Mouse (Mus musculus): ENCODE results near the gene Kif2a. TPM values are rescaled to one million over a fixed set of nuclear protein-coding genes. Genes with fewer than 3 reads are reported as not detected.
"Not testable (repeated sequence)": the region's sequence is repeated elsewhere in the genome, so short reads cannot be mapped to it uniquely, and the experiment has no call there.

The Kif2a gene
- polyA plus RNA-seq, 1 experiment from 2014 or later, result 70.8 TPM

- peak within 1 kb of the TSS; percentile 87 for H3K27ac ChIP-seq (replicated peaks)
- peaks cover 19% of the 10 kb centered on the region for H3K4me1 ChIP-seq (replicated peaks)
- ATAC-seq (ENCODE audit: low FRiP score, low read depth), result peak; percentile 99
- peaks cover 23% of the 10 kb centered on the region for H3K36me3 ChIP-seq
- H3K4me3 ChIP-seq, result peak within 1 kb of the TSS; percentile 95
- H3K9me3 ChIP-seq, result no peaks in the 10 kb centered on the region
- H3K9ac ChIP-seq, result peak within 1 kb of the TSS; percentile 94
- WGBS, result under 1% methylated on average over 68 of the region's 68 CpGs
- no peaks in the 10 kb centered on the region for H3K27me3 ChIP-seq
- peak within 1 kb of the TSS; percentile 72 for H3K4me2 ChIP-seq
Observed at GRCm38 (mm10) chr13:106946594-106947540, 75.1 kb downstream of the Kif2a start, which contains the start of gene Dimt1. Gene Dimt1, plus strand, starts transcription at chr13:106947127.

GRCm38 (mm10) chr13:106945518-106945917 lies 76.4 kb downstream of the Kif2a start:
- Histone ChIP-seq H3K27ac (replicated peaks) (no peak overlapping the region), H3K4me1 (replicated peaks) (peaks cover 19% of the 10 kb centered on the region), H3K4me2 (no peak overlapping the region), H3K4me3 (no peak overlapping the region), H3K9me3 (no peaks in the 10 kb centered on the region), H3K9ac (no peak overlapping the region), H3K36me3 (peaks cover 14% of the 10 kb centered on the region; the same call in 1 of the 2 replicates), H3K27me3 (no peaks in the 10 kb centered on the region)
- ATAC-seq (ENCODE audit: low FRiP score, low read depth), result no peak
- 86% methylated on average over 9 of the region's 9 CpGs for WGBS

- no peaks in the 10 kb centered on the region for H3K36me3 ChIP-seq
- no peak for ATAC-seq (ENCODE audit: low FRiP score, low read depth)
- H3K4me3 ChIP-seq, result no peak overlapping the region
- H3K27me3 ChIP-seq, result no peaks in the 10 kb centered on the region
- H3K9me3 ChIP-seq, result no peaks in the 10 kb centered on the region
- WGBS, result 91% methylated on average over 1 of the region's 1 CpGs
- no peak overlapping the region for H3K4me2 ChIP-seq
- H3K27ac ChIP-seq (replicated peaks), result no peak overlapping the region
- H3K4me1 ChIP-seq (replicated peaks), result peaks cover 3% of the 10 kb centered on the region
- H3K9ac ChIP-seq, result no peak overlapping the region
Observed at GRCm38 (mm10) chr13:106942721-106943120, 79.2 kb downstream of the Kif2a start.

GRCm38 (mm10) chr13:106941211-106941976 lies 80.5 kb downstream of the Kif2a start:
- Histone ChIP-seq H3K4me3 (peak overlapping the region; percentile 22), H3K27me3 (no peaks in the 10 kb centered on the region), H3K4me1 (replicated peaks) (peaks cover 4% of the 10 kb centered on the region), H3K27ac (replicated peaks) (no peak overlapping the region), H3K9ac (no peak overlapping the region), H3K36me3 (no peaks in the 10 kb centered on the region), H3K9me3 (no peaks in the 10 kb centered on the region), H3K4me2 (peak overlapping the region; percentile 31; the same call in 1 of the 2 replicates)
- 29% methylated on average over 7 of the region's 7 CpGs for WGBS
- ATAC-seq (ENCODE audit: low FRiP score, low read depth), result no peak

- no peak; the same call in 1 of the 2 replicates for ATAC-seq (ENCODE audit: low FRiP score, low read depth)
- Histone ChIP-seq H3K4me2 (peak overlapping the region; percentile 69), H3K9me3 (no peaks in the 10 kb centered on the region), H3K4me3 (peak overlapping the region; percentile 76), H3K36me3 (no peaks in the 10 kb centered on the region), H3K9ac (peak overlapping the region; percentile 41; the same call in 1 of the 2 replicates), H3K27ac (replicated peaks) (peak overlapping the region; percentile 87), H3K27me3 (no peaks in the 10 kb centered on the region), H3K4me1 (replicated peaks) (peaks cover 21% of the 10 kb centered on the region)
- 25% methylated on average over 7 of the region's 7 CpGs for WGBS
Observed at GRCm38 (mm10) chr13:106937138-106937472, 84.8 kb downstream of the Kif2a start.

- 0% methylated on average over 80 of the region's 84 CpGs for WGBS
- Histone ChIP-seq H3K9me3 (no peaks in the 10 kb centered on the region), H3K9ac (peak within 1 kb of the TSS; percentile 79), H3K27me3 (no peaks in the 10 kb centered on the region), H3K4me2 (peak within 1 kb of the TSS; percentile 69), H3K27ac (replicated peaks) (peak within 1 kb of the TSS; percentile 87), H3K4me1 (replicated peaks) (peaks cover 21% of the 10 kb centered on the region), H3K36me3 (no peaks in the 10 kb centered on the region), H3K4me3 (peak within 1 kb of the TSS; percentile 76)
- peak; percentile 97 for ATAC-seq (ENCODE audit: low FRiP score, low read depth)
Observed at GRCm38 (mm10) chr13:106936256-106937137, 85.4 kb downstream of the Kif2a start, which contains the start of gene Ipo11. Gene Ipo11, minus strand, starts transcription at chr13:106936958.

- H3K9me3 ChIP-seq, result no peaks in the 10 kb centered on the region
- no peaks in the 10 kb centered on the region for H3K27me3 ChIP-seq
- peak overlapping the region; percentile 87 for H3K27ac ChIP-seq (replicated peaks)
- H3K36me3 ChIP-seq, result no peaks in the 10 kb centered on the region
- no peak for ATAC-seq (ENCODE audit: low FRiP score, low read depth)
- H3K4me3 ChIP-seq, result peak overlapping the region; percentile 76
- peak overlapping the region; percentile 69 for H3K4me2 ChIP-seq
- H3K9ac ChIP-seq, result peak overlapping the region; percentile 79
- peaks cover 21% of the 10 kb centered on the region for H3K4me1 ChIP-seq (replicated peaks)
- 6% methylated on average over 9 of the region's 9 CpGs for WGBS
Observed at GRCm38 (mm10) chr13:106935871-106936255, 86.1 kb downstream of the Kif2a start.

GRCm38 (mm10) chr13:106929201-106929600 lies 92.7 kb downstream of the Kif2a start:
- Histone ChIP-seq H3K9me3 (no peaks in the 10 kb centered on the region), H3K36me3 (peaks cover 11% of the 10 kb centered on the region; the same call in 1 of the 2 replicates), H3K9ac (no peak overlapping the region), H3K4me1 (replicated peaks) (peaks cover 3% of the 10 kb centered on the region; the same call in 1 of the 2 replicates), H3K27ac (replicated peaks) (no peak overlapping the region), H3K4me3 (no peak overlapping the region), H3K4me2 (no peak overlapping the region), H3K27me3 (no peaks in the 10 kb centered on the region)
- whole genome bisulfite sequencing, result 93% methylated on average over 2 of the region's 2 CpGs
- ATAC-seq (ENCODE audit: low FRiP score, low read depth), result no peak

- Histone ChIP-seq H3K27ac (replicated peaks) (no peak overlapping the region), H3K9me3 (no peaks in the 10 kb centered on the region), H3K27me3 (no peaks in the 10 kb centered on the region), H3K9ac (no peak overlapping the region), H3K4me3 (no peak overlapping the region), H3K4me1 (replicated peaks) (no peaks in the 10 kb centered on the region), H3K36me3 (peaks cover 14% of the 10 kb centered on the region; the same call in 1 of the 2 replicates), H3K4me2 (no peak overlapping the region)
- 97% methylated on average over 4 of the region's 4 CpGs for WGBS
- ATAC-seq (ENCODE audit: low FRiP score, low read depth), result no peak
Observed at GRCm38 (mm10) chr13:106928296-106928695, 93.6 kb downstream of the Kif2a start.

GRCm38 (mm10) chr13:106925921-106926320 lies 96.0 kb downstream of the Kif2a start:
- H3K4me2 ChIP-seq; H3K27me3 ChIP-seq; H3K4me1 ChIP-seq (replicated peaks); H3K9ac ChIP-seq; H3K9me3 ChIP-seq; H3K27ac ChIP-seq (replicated peaks); H3K4me3 ChIP-seq; ATAC-seq (ENCODE audit: low FRiP score, low read depth): not testable (repeated sequence)
- H3K36me3 ChIP-seq, result peaks cover 31% of the 10 kb centered on the region; the same call in 1 of the 2 replicates
- WGBS, result 93% methylated on average over 3 of the region's 3 CpGs
